Mouse (Mus musculus) spleen, adult 2 months (tissue): Measurements from ENCODE around the gene Rdh13.

Experiments
- CTCF ChIP-seq: fragments of 200-500 bp; IDR thresholded peaks from 2 replicates; pipeline ENCODE4 v1.5.1; 2011; ENCODE audit warnings: mild to moderate bottlenecking, inconsistent platforms; ENCODE audit not compliant: insufficient read depth, insufficient read length, insufficient replicate concordance; ENCODE audit errors: extremely low read depth
- POLR2A ChIP-seq: fragments of 200-500 bp; IDR thresholded peaks from 2 replicates; pipeline ENCODE4 v1.6.1; 2011; ENCODE audit warnings: low read depth, low read length, inconsistent platforms

- TF ChIP-seq CTCF = no peak
- no peak for TF ChIP-seq POLR2A
Observed at GRCm38 (mm10) chr7:4419681-4420080, 25.8 kb downstream of the Rdh13 start.
